Mouse (Mus musculus) brain, embryonic 14.5 days (tissue): Measurements from ENCODE around the gene Angel1. TPM values are rescaled to one million over a fixed set of nuclear protein-coding genes. Genes with fewer than 3 reads are reported as not detected.

ENCODE experiments used
- DNase-seq: peaks from one replicate; pipeline ENCODE4 v3.0.0-alpha.2; 2011; ENCODE audit warnings: low read depth
- CTCF ChIP-seq: fragments of 200-500 bp; IDR thresholded peaks from 2 replicates; pipeline ENCODE4 v1.5.1; 2012; ENCODE audit warnings: inconsistent platforms, mild to moderate bottlenecking, moderate library complexity, borderline replicate concordance; ENCODE audit not compliant: insufficient read depth, insufficient read length; ENCODE audit errors: extremely low read depth
- POLR2A ChIP-seq: fragments of 200-500 bp; IDR thresholded peaks from 2 replicates; pipeline ENCODE4 v1.6.1; 2012; ENCODE audit warnings: mild to moderate bottlenecking, inconsistent platforms, borderline replicate concordance; ENCODE audit not compliant: poor library complexity, insufficient read depth, insufficient read length, severe bottlenecking; ENCODE audit errors: extremely low read depth
- polyA plus RNA-seq: library from polyadenylated mRNA; depleted of rRNA; stranded (reverse); fragments of >200 nt; gene quantifications from 2 replicates; pipeline ENCODE4 v1.2.3, GENCODE M21; 2012

The Angel1 gene
- polyA plus RNA-seq, 1 experiment: 17.3 TPM

GRCm38 (mm10) chr12:86699965-86700926 lies 26.0 kb downstream of the Angel1 start:
- peak; percentile 88 for DNase-seq
- TF ChIP-seq CTCF: no peak
- no peak for TF ChIP-seq POLR2A

DNA sequence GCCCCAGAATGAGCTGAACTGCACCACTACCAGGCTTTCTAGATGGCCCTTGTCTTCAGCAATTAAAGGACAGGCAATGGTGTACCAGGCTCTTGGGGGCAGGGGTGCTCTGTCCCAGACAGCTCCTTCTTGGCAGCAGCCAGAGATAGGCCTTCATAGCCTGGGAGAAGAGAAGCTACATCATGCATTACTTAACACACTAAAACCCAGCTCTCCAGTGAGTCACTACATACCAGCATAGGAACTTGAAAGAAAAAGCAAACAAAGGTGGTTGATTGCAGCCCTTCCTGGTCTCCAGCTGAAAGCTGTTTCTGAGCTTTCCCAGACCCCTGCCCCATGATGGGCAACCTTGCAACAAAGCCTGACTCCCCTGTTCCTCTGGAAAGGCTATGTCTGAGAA lies 27.7 kb downstream of the Angel1 start:
- TF ChIP-seq POLR2A (no peak), CTCF (no peak)
- DNase-seq: no peak

DNA sequence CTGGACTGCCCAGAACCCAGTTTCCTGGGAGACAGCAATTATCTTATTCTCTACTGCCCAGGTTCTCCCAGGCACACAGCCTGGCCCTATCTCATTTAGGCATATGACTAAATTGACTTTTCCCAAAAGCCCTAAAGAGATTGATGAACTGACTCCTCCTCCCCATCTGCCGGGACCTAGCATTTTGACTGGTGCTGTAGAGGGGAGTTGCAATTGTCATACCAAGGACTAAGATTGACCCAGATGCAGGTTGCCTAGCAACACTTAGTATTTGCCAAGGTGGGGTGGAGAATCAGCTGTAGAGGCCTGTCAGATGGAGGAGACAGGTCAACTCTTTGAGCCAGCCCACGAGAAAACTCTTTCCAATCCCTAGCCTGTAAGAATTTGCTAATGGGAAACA lies 28.3 kb downstream of the Angel1 start:
- peak; percentile 35 for DNase-seq
- TF ChIP-seq POLR2A: no peak
- TF ChIP-seq CTCF: no peak

GRCm38 (mm10) chr12:86694441-86694840 lies 31.8 kb downstream of the Angel1 start:
- no peak for TF ChIP-seq CTCF
- no peak for TF ChIP-seq POLR2A
- no peak for DNase-seq

DNA sequence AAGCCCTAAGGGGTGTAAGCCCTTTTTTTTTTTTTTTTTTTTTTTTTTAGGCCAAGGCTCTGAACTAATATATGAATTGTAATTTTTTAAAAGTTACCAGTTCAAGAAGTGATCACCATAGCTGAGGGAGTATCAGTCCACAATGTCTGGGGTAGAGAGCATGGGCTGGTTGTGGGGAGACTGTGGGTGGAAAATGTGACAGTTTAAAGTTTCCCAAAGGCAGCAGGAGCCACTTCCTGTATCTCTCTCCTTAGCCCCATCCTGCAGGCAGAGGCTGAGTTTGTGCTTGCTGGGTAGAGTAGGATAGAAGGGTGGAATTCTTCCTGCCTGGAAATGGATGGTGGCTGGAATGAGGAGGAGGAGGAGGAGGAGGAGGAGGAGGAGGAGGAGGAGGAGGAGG lies 32.9 kb downstream of the Angel1 start:
- TF ChIP-seq CTCF: no peak
- TF ChIP-seq POLR2A: no peak
- DNase-seq: no peak

DNA sequence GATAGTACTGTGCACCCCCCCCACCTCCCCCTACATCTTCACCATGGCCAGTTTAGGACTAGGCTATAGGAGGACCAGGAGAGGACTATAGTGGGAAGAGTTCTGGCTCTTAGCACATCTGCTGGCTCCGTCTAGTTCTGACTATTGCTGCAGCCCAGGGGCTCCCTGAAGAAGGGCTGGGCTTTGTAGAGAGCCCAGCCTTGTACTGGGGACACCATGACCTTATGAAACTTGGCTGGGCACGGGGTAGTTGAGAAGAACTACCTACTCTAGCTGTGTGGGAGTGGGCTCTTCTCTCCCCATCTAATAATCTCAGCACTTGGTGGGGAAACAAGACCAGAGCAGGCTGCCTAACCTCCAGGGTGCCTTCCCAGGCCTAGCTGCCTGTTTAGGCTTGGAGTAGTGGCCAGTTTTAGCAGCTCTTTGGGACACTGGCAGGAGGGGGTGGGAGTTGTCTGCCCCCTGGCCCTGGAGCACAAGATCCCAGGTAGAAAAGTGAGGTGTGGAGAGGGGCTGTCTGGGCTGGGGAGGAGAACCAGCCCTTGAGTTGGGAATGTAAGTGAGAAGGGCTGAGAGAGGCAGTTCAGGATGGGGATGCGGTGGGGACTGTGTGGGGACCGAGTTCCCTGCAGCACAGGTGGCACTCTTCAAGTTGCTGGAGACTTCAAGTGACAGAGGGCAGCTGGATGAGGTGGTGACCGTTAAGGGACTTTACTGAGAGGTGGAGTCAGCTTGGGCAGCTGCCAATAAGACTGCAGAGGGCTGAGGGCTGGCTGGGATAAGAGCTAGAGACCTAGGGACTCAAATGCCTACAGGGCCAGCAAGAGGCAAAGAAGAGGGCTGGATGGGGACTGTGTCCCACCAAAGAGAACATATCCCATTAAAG lies 33.5 kb downstream of the Angel1 start:
- no peak for TF ChIP-seq POLR2A
- TF ChIP-seq CTCF: no peak
- no peak for DNase-seq

- DNase-seq: no peak
- TF ChIP-seq POLR2A: no peak
- TF ChIP-seq CTCF: no peak
Observed at GRCm38 (mm10) chr12:86690700-86691485, 35.4 kb downstream of the Angel1 start.

DNA sequence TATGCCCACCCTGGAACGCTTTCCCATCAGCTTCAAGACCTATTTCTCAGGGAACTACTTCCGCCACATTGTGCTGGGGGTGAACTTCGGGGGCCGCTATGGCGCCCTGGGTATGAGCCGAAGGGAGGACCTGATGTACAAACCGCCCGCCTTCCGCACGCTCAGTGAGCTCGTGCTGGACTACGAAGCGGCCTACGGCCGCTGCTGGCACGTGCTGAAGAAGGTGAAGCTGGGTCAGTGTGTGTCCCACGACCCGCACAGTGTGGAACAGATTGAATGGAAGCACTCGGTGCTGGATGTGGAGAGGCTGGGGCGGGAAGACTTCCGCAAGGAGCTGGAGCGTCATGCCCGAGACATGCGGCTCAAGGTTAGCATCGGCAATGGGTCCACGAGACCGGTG lies 37.3 kb downstream of the Angel1 start:
- no peak for TF ChIP-seq CTCF
- no peak for TF ChIP-seq POLR2A
- DNase-seq: no peak

DNA sequence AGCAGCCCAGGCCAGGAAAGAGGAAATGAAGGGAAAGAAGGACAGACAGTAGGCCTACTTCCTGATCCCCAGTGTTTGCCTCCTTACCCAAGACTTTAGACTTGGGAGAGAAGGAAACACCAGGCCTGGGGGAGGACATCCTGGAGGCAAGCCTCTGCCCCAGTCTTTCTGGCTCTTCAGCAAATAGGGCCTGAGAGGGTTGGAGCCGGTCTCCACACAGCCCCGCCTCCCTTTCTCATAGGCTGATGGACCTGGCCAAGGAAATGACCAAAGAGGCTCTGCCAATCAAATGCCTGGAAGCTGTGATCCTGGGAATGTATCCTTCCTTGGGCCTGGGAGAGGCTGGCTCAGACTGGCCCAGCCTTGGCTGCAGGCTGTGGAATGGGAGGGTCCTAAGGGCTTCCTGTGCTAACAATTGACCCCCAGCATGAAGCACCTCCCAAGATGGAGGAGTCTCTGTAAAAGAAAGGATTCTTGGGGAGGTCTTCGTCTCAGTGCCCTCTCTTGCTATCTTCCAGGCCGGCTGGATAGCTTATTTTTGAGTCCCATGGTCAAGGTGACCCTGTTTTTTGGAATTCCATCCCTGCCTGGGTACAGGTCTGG lies 38.2 kb downstream of the Angel1 start:
- TF ChIP-seq POLR2A (no peak), CTCF (no peak)
- no peak for DNase-seq

GRCm38 (mm10) chr12:86687445-86687955 lies 38.8 kb downstream of the Angel1 start:
- TF ChIP-seq POLR2A (no peak), CTCF (no peak)
- no peak for DNase-seq

- DNase-seq: peak; percentile 44
- no peak for TF ChIP-seq POLR2A
- no peak for TF ChIP-seq CTCF
Observed at GRCm38 (mm10) chr12:86686551-86687330, 39.5 kb downstream of the Angel1 start.

- DNase-seq: peak; percentile 33
Observed at GRCm38 (mm10) chr12:86685275-86685674, 41.0 kb downstream of the Angel1 start.

More at GRCm38 (mm10) chr12:86685275-86685674, 41.0 kb downstream of the Angel1 start:
- TF ChIP-seq CTCF (no peak), POLR2A (no peak)
